Mouse (Mus musculus): ENCODE measurements around the gene Inafm2.

Inafm2 gene

DNA sequence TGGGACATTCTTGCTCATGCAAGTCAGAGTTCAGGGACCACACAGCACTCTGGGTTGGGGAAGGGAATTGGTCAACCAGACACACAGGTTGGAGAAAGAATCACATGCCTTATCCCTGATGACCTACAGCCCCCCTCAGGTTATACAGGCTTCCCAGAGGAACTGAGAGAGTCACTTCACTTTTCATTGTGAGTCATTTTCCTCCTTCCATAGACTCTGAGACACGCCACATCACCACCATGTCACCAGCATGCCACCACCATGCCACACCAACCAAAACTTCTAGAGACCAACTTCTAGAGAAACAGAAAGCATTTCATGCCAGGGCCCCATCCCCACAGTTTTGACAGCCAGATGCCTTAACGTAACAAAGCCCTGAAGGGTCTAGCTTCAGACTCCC lies 18.7 kb upstream of the Inafm2 start:
- DNase-seq (ENCODE audit: low read depth, low spot score) = no peak

DNA sequence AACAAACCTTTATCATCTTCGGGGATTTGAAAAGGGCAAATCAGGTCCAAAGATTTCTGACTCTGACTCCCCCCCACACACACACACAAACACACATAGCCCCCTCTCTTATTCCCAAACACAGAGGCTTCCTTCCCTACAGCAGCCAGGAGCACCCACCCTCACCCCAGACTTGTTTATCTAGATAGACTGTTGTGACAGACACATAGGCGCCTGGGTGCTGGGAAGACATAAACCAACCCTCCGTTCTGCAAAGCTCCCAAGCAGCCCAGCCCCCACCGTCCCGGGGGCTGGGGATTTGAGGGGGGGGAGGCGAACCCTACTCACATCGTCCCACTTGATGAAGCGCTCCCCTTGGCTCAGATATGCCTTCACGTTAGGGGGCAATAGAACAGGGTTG lies 17.6 kb upstream of the Inafm2 start:
- DNase-seq (ENCODE audit: low read depth, low spot score) = no peak

DNA sequence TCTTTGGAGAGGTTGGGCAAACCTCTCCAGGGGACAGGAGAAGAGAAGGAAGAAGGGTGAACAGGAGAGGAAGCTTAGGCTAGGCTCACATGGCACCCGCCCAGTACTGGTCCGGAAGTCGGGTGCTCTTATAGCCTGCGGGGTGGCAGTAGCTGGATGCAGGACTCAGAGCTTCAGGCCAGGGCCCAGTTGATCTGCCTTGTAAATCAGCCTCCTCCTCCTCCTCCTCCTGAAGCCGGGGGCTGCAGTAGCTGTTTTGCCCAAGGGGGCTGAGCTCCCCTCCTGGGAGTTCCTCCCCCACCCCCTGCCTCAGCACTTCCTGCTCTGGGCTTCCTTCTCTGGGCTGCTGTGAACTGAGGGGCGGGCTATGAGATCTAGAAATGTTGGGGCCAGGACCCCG lies 17.2 kb upstream of the Inafm2 start, which contains the start of gene Plcb2:
Gene Plcb2 (minus strand): TSS at position 102 of the 400 bp plus-strand sequence.
- no peak for DNase-seq (ENCODE audit: low read depth, low spot score)

DNA sequence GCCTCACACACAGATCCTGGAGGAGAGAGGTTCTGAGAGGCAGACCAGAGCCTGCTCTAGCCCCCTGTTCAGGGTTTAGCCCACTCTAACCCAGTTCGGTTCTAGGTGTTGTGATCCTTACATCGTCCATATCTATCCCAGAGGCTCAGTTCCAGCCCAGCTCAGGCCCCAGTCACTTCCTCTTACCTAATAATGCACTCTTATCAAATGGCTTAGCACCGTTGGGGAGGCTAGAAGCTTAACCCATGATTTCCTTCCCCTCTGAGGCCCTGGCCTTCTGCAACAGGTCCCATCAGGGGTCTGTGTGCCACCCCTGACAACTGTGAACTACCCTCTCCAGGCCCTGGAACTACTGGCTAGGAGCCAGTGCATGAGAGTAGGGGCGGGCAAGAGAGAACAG lies 16.4 kb upstream of the Inafm2 start:
- no peak for DNase-seq (ENCODE audit: low read depth, low spot score)

DNA sequence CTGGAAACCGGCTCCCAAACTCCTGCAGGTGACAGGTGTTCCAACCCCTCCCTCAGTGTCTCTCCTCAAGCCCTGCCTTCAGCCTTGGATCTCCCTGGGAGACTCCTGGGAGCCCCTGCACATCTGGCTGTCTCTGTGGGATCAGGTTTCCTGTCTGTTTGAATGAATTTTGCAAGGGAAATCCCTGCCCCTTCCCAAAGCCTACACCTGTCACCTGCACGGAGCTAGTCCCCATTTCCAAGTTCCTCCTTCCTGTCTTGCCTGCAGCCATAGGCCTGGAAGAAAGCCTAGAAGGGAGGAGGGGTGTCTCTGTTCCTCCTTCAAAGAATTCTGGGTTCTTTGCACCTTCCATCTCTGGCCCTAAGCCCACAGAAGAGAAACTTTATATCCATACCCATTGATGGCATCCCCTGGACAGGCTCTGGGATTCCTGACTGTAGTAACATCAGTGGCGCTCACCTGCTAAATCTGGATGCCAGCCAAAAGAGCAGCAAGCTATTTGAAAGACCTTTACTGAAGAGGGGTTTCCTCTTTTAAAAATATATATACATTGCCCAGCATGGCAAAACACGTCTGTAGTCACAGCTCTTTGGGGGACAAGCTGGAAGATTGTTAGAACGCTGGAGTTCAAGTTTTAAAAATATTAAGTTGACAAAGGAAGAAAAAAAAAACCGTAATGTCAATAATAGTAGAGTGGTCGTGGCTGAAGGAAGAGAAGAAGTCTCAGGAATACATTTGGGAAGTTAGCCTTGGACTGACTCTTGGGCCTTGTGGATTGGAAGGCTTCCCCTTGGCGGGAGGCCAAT lies 15.5 kb upstream of the Inafm2 start:
- DNase-seq (ENCODE audit: low read depth, low spot score) = no peak

DNA sequence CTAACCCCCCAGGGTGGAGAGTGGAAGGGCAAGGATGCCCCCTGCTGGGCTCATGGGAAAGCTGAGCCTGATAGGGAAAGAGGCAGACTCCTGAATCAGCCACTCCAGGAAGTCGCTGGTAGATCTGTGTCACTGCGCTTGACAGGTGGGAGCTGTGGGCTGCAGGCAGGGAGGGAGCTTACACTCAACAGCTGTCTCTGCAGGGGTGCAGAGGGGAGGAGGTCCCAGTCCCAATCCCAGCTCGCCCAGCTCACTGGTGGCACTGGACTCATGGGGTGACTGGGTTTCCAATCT lies 15.0 kb upstream of the Inafm2 start:
- peak; percentile 42 for DNase-seq (ENCODE audit: low read depth, low spot score)

DNA sequence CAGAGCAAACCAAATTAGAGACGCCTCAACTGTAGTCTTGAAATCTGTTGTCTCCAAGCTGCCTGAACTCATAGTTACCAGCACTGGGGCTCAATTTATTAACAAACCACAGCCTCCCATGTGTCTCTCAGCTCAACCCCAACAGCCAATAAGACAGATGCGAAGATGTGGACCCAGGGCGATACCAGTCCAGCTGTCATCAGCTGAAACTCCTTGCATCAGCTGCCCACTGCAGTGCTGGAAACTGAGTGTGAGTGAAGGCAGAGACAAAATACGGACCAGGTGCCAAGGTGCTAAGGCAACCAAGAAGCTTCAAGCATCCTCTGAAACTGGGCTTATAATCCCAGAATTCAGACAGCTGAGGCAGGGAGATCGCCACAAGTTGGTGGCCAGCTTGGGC lies 13.6 kb upstream of the Inafm2 start:
- DNase-seq (ENCODE audit: low read depth, low spot score) = no peak

DNA sequence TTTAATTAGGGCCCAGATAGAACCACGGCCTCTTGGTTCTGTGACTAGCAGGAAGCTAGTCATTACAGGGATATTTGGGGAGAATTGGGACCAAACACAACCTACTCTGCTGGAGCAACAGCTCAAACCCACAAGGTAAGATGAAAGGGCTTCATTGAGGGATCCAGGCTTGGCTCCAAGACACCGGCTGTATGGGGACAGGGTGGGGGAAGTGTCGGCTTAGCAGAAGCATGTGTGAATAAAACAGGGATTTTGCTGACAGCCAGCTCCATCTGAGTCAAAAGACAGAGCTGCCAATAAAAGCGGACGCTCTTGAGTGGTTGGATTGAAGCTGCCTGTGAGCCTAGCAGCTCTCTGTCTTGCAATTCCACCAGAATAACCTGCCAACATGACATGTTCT lies 12.2 kb upstream of the Inafm2 start:
- no peak for DNase-seq (ENCODE audit: low read depth, low spot score)

DNA sequence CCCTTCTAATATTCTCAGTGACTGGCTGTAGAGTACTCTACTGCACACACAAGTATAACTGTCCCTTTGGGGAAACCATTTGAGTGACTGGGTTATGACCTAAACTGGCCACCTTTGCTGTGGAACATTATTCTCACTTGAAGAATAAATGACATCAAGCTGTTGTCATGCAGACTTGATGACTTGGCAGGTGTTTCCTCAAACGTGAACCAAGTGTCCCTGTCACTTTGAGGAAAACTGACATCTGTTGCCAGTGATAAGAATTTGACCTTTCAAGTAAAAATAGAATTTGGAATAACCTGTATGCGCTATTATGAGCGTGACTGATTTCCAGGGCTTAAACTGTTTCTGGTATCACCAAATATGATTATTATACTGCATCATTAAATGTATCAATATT lies 5.2 kb upstream of the Inafm2 start:
- no peak for DNase-seq (ENCODE audit: low read depth, low spot score)

DNA sequence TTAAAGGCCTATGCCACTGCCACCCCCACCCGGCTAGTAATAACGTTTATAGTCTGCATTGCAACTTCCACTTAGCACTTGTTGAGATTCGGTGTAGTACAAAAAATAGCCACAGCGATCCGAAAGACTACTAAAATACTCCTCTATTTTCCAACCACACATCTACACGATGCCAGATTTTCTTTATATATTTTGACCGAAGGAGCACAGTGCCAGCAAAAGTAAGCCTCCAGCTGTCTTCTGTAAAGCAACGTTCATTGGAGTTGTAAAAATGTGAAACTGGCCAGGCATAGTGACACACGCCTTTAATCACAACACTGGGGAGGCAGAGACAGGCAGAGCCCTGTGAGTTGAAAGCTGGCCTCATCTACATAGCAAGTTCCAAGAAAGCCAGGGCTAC lies 4.4 kb upstream of the Inafm2 start:
- no peak for DNase-seq (ENCODE audit: low read depth, low spot score)

DNA sequence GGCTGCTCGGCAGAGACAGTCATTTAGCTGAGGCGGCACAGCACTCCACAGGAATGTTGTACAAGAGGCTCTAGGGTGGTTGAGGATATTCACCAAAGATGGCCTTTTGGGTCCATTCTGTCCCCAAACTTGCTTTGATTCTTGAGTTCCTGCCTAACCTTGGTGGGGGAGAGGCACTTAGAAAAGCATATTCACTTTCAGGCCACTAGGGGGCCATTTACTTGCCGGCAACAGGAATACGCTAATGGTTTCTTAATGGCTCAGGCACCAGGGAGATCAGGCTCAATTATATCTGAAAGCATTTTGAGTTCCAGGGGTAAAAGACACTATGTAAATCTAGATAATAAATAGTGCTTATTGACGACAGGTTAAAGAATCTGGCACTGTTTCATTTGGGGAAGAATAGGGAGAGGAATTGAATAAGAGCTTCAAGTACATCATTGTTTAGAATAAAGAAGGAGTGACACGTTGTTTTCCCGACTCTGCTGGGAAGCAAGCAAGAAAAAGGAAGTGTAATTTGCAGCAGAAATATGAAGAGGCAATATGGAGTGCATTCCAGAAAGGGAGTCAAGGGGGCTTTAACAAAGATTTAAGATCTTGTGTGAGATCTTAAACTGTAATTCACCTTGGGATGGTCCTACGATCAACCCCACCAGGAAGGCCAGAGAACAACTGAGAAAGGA lies 2.2 kb upstream of the Inafm2 start:
- DNase-seq (ENCODE audit: low read depth, low spot score) = peak; percentile 74

DNA sequence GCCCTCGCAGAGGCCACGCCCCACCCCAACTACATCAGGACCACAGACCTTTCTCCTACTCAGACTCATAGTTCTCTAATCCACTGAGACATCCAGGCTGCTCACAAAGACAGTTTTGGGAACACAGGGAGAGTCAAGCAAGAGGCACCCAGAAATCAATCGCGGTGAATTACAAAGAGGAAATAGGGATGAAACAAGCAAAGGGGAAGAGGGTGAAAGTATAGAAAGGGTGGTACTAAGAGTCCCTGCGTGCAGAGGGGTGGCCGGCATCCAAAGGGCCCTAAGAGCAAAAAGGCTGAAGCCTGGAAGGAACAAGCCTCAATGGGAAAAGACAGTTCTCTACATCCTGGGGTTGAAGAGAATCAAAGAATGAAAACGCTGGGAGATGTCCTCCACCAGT lies 937 bp upstream of the Inafm2 start:
- no peak for DNase-seq (ENCODE audit: low read depth, low spot score)

DNA sequence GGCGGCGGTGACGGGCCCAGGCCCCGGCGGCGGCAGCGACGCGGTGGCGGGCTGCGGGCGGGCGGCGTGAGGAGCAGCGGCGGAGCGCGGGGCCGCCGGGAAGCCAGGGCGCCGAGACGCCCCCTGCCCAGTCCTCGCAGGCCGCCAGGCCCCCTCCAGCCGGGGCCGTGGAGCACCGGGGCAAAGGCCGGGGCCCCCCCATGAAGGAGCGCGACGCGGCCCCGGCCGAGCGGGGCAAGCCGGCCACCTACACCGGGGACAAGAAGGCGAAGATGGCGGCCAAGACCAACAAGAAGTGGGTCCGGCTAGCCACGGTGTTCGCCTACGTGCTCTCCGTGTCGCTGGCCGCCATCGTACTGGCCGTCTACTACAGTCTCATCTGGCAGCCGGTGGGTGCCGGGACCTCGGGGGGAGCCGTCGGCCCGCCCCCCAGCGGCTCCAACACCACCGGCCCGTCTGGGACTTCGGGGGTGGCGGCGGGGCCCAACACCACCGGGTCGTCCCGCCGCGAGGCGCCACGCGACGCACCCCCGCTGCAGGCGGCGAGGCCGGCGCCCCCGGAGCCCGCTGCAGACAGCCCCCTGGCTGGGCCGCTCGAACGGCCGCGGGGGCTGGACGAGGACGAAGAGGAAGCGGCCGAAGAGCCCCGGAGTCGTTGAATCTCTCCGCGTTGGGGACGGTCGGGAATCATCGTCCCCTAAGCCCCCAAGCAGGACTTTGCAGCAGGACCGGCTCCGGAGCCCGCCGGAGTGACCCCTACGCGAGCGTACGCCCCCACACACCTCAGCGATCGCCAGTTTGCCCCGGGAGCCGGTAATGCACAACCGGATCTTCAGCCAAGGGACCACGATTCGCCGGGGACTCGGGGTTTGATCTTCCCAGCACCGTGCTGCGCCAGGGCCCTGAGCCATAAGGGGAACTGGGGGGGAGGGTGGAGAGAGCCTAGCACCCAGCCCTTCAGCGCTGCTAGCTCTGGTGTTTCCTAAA lies 650 bp downstream of the Inafm2 start:
- DNase-seq (ENCODE audit: low read depth, low spot score) = peak; percentile 46

DNA sequence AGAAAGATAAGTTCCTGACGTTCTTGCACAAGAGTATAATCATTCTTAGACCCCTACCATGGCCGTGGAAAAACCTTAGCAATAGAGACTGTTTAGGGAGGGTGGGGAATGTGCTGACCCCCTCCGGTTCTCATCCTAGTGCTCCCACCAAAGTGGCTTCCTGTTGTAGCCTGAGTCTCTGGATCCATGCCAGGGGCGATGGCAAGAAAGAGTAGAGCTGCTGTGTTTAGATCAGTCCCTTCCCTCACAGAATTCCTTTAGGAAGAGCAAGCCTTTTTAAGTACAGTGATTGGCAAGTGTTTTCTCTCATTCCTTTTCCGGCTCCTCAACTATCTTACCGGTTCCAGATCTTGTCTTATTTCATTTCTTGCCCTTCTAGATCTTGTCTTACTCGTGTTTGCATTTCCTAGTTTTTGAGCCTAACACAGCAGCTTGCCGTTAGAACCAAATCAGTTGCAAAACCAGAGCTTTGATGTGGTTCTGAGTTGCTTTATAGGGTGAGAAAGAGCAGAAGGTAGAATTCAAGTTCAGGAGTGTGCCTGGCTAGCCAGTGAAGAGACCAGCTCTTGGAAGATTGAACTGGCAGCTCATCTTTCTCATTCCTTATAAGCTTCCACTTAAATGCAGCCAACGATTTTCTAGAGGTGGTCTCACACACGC lies 1.9 kb downstream of the Inafm2 start:
- DNase-seq (ENCODE audit: low read depth, low spot score) = no peak

DNA sequence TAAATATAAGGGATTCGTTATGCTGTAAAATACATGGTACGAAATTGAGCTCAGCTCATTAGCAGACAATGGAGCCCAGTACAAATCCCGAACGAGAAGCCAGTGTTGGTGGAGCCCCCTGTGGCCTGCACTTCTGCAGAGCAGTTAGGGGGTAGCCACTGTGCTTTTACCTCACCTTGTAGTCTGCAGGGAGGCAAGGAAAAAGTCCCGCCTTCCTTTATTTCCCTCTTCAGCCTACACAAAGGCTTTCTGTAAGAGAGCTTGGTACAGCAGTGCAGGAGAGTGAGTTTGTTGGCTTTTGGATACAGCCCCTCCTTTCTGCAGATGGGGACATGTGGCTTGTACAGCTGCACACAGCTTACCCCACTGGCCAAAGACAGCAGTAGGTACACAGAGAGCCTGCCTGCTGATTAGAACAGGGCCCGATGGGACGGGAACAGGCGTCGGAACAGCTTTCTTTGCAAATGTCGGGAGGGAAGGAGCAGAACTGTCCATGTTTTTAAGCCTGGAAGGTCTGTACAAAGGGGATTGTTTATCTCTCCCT lies 3.9 kb downstream of the Inafm2 start:
- DNase-seq (ENCODE audit: low read depth, low spot score) = peak; percentile 29

DNA sequence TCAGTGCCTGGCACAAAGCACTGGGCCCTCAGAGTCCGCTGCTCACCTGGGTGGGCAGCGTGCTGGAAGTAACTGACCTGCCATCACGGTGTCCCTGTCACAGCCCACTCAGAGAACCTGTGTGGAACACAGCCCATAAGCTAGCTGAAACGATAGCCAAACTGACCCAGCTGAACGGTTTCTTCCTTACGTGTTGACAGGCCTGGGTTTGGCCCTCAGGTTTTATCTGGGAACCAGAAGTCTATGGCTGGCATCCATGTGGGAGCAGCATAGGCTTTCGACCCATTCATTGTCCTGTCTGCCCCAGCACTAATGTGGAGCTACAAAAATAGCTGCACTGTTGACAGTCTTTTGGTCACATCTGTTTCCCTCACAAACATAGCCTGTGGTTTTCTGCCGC lies 4.9 kb downstream of the Inafm2 start:
- DNase-seq (ENCODE audit: low read depth, low spot score) = no peak

DNA sequence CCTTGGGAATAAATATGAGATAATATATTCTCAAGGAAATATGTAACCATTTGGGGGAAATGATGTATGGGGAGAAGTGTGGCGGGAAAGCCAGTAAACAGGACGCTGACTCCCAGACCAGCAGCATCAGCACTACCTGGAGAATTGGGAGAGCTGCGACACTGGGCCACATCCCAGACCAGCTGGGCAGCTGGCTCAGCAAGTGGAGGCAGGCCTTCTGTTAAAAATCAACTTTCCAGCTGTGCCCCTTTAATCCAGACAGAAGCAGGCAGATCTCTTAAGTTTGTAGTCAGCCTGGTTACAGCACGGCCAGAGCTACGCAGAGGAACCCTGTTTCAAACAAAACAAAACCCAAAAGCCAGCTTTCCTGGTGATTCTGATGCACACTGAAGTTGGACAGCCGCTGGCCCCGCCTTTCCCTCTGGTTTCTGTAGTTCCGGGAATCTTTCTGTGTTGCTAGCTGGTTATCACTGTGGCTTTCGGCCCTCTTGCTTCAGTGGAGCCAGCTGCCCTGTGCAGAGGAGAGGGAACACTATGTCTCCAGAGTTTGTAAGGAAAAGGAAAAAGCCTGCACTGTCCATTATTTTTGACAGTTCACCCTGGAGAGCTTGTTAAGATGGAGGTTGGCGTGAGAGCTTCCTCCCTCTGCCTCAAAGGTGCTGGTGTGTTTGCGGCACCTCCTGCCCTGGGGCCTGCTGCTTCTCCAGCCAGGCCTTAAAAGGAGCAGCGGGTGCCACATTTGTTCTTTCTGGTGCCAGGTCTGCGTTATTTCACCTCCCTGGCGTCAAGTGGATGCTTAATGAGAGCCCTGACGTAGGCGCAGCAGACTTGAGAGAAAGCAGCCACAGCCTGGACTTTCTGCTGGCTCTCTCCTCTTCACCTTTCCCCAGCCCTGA lies 6.6 kb downstream of the Inafm2 start:
- DNase-seq (ENCODE audit: low read depth, low spot score) = no peak

DNA sequence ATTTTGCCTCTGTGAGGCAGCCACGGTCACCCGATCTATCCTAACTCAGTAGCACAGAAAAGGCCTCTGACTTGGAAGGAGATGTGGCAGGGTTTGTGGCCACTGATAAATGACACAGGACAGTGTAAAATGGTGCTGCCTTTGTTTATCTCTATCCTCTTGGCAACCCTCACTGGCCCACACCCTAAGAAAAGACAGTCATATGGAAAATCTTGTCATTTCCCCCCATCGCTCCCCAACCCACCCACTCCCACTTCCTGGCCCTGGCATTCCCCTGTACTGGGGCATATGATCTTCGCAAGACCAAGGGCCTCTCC lies 7.2 kb downstream of the Inafm2 start:
- DNase-seq (ENCODE audit: low read depth, low spot score) = no peak

DNA sequence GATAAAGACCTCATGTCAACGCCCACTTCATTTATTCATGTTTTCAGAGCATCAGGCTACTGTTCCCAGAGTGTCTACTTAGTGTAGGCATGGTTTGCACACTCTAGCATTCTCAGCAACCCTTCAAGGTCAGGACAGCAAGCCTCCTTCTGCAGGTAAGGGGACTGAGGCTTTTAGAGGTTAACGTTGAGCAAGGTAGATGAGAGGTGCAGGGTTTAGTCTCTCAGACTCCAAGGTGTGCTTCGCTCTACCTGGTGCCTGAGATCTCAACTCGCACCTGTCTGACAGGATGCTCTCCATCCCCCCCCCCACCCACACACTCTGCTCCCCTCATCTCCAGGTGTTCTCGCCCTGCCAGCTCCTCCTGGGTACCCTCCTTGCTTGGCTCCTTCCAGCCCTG lies 8.6 kb downstream of the Inafm2 start:
- no peak for DNase-seq (ENCODE audit: low read depth, low spot score)

DNA sequence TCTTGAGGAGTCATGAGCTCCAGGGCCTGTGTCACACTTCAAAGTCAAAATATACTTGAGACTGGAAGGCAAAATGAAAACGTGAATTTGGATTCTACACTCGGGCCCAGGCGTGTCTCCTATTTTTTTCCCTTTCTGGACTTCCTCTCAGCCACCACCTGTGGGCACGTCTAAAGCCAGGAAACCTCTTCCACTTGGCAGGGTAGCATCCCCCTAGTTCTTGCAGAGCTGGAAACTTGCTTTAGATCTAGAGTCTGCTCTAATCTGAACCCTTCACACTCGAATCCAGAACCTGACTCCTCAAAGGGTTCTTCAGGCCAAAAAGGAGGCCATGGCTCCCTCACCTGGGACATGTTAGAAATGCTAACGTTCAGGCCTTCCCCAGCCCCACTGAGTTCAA lies 9.8 kb downstream of the Inafm2 start:
- no peak for DNase-seq (ENCODE audit: low read depth, low spot score)

DNA sequence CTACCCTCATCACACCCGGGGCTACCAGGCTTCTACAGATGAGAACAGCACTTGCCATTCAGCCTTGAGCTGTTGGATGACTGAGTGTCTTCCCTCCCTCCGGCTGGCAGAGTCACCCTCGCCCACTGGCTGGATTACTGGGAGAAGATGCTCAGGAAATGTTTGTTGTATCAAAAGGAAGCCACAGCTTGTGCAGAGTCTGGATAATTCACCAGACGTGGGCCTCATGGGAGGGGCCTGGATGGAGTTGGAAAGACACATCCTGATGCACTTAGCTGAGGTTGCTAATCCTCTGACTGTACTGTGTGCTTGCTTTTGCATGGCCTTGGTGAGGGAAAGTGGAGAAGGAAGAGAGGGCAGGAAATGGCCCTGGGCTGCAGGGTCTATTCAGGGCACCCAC lies 10.5 kb downstream of the Inafm2 start:
- no peak for DNase-seq (ENCODE audit: low read depth, low spot score)

Data from ZHBTc4 (cell line).